Mouse (Mus musculus) lung, embryonic 15.5 days (tissue): ENCODE data around the gene Ctxn2. TPM values are rescaled to one million over a fixed set of nuclear protein-coding genes. Genes with fewer than 3 reads are reported as not detected.

Experiments
- polyA plus RNA-seq: library from polyadenylated mRNA; unstranded; fragments of >200 nt; fragmentation: Nextera tagmentation; extraction: Ambion mirVana; gene quantifications from 2 replicates; pipeline ENCODE4 v1.2.1, GENCODE M21; 2015

Ctxn2 gene
- polyA plus RNA-seq, 1 experiment from 2014 or later, result not detected

Other genes with a start within 250 kb of the Ctxn2 start
- 1.7 and 3.4 TPM in 2 replicates for gene Slc24a5, start 68.6 kb upstream of the Ctxn2 start, polyA plus RNA-seq
- gene Myef2, start 13.0 kb upstream of the Ctxn2 start, polyA plus RNA-seq, result 91.9 and 97.6 TPM in 2 replicates
- not detected in 2 replicates for gene Slc12a1, start 15.8 kb downstream of the Ctxn2 start, polyA plus RNA-seq
- 164 and 176 TPM in 2 replicates for gene Dut, start 110.5 kb downstream of the Ctxn2 start, polyA plus RNA-seq